Mouse (Mus musculus) midbrain, embryonic 14.5 days (tissue): Measurements from ENCODE around the gene Rabif. TPM values are rescaled to one million over a fixed set of nuclear protein-coding genes. Genes with fewer than 3 reads are reported as not detected.
"Not testable (repeated sequence)": the region's sequence is repeated elsewhere in the genome, so short reads cannot be mapped to it uniquely, and the experiment has no call there.

Experiments
- ATAC-seq: fragments of 200-750 bp; cut with Nextera tagmentation; 2 replicates; pipeline ENCODE4 v1.8.0; 2017; ENCODE audit warnings: moderate number of reproducible peaks, moderate library complexity; ENCODE audit not compliant: low FRiP score, low TSS enrichment
- DNase-seq: peaks from one replicate; pipeline ENCODE4 v3.0.0-alpha.2; 2015
- H3K27ac ChIP-seq: fragments of 300-500 bp; sonication (generic); replicated peaks from 2 replicates; pipeline ENCODE4 v1.5.1; 2014; ENCODE audit warnings: mild to moderate bottlenecking, low read depth, low read length, moderate library complexity
- H3K27me3 ChIP-seq: fragments of 300-500 bp; sonication (generic); 2 replicates; pipeline ENCODE4 v1.6.1; 2014; ENCODE audit warnings: low read length, control low read depth, mixed read lengths; ENCODE audit not compliant: control insufficient read depth, insufficient read depth
- H3K36me3 ChIP-seq: fragments of 300-500 bp; sonication (generic); 2 replicates; pipeline ENCODE4 v1.6.1; 2014; ENCODE audit warnings: low read length, control low read depth; ENCODE audit not compliant: control insufficient read depth, insufficient read depth
- H3K4me1 ChIP-seq: fragments of 300-500 bp; sonication (generic); 2 replicates; pipeline ENCODE4 v1.6.1; 2014; ENCODE audit warnings: mild to moderate bottlenecking, antibody characterized with exemption, low read length, control low read depth; ENCODE audit not compliant: control insufficient read depth, insufficient read depth
- H3K4me2 ChIP-seq: fragments of 300-500 bp; sonication (generic); 2 replicates; pipeline ENCODE4 v1.6.1; 2014; ENCODE audit warnings: mild to moderate bottlenecking, low read length, moderate library complexity
- H3K4me3 ChIP-seq: fragments of 300-500 bp; sonication (generic); replicated peaks from 2 replicates; pipeline ENCODE4 v1.5.1; 2014; ENCODE audit warnings: low read depth, low read length
- H3K9ac ChIP-seq: fragments of 300-500 bp; sonication (generic); replicated peaks from 2 replicates; pipeline ENCODE4 v1.6.1; 2014; ENCODE audit warnings: mild to moderate bottlenecking, low read length, moderate library complexity
- H3K9me3 ChIP-seq: fragments of 300-500 bp; sonication (generic); 2 replicates; pipeline ENCODE4 v1.6.1; 2016; ENCODE audit warnings: low read length, control low read depth, mixed read lengths; ENCODE audit not compliant: control insufficient read depth
- WGBS: fragments of 180-500 bp; shearing (Covaris S2); extraction: QIAGEN DNeasy Blood & Tissue Kit; methylation state at CpG from one replicate; pipeline ENCODE4 v1.1.7; 2014; 5-methylcytosine and 5-hydroxymethylcytosine counted together
- polyA plus RNA-seq: library from polyadenylated mRNA; unstranded; fragments of >200 nt; fragmentation: Nextera tagmentation; extraction: Ambion mirVana; gene quantifications from 2 replicates; pipeline ENCODE4 v1.2.1, GENCODE M21; 2014

Rabif gene
- polyA plus RNA-seq, 1 experiment from 2014 or later, result 75.3 TPM

DNA sequence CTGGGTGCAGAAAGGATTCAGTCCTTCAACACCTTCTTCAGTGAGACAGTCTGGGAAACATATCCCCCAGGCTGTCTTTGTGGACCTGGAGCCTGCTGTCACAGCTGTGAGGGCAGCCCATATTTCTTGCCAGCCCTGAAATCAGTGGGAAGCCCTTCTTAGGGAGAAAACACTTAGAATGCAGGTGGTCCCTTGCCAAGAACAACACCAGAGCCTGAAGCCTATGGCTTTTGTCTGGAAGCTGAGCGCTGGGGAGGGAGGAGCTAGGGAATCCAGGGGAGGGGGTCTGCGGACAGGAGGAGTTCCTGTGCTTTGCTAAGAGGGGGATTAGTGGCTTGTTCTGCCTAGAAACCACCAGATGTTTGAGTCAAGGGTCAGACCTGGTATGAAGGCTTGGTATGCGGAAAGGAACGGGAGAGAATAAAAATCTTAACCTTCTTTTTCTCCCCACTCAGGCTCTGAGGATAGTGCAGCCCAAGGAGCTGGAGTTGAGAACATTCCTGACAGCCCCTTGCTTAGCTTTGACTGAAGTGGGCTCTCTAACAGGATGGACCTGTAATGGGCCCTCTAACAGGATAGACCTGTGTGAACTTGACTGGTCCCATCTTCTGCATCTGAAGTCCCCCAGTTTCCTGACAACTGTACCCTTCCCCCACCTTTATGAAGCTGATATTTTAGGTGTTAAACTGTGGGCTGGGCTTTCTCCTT is 22.2 kb downstream of the Rabif start:
- Histone ChIP-seq H3K27me3 (peaks cover 6% of the 10 kb centered on the region; the same call in 1 of the 2 replicates), H3K4me2 (no peak overlapping the region), H3K9ac (no peak overlapping the region), H3K36me3 (no peaks in the 10 kb centered on the region), H3K9me3 (no peaks in the 10 kb centered on the region), H3K4me1 (0 out of 2 replicates have a peak, but pooled peaks cover 6% of the 10 kb centered on the region), H3K27ac (no peak overlapping the region), H3K4me3 (no peak overlapping the region)
- DNase-seq, result peak; percentile 55
- 3% methylated on average over 4 of the region's 4 CpGs for WGBS
- no peak for ATAC-seq

GRCm38 (mm10) chr1:134517841-134518240 is 23.4 kb downstream of the Rabif start:
- not testable (repeated sequence) for H3K36me3 ChIP-seq, DNase-seq, H3K4me1 ChIP-seq, H3K9ac ChIP-seq, ATAC-seq, H3K27ac ChIP-seq, H3K4me3 ChIP-seq, H3K4me2 ChIP-seq, H3K27me3 ChIP-seq, H3K9me3 ChIP-seq
- WGBS, result 98% methylated on average over 12 of the region's 14 CpGs

- DNase-seq (peak; percentile 87), ATAC-seq (no peak)
- Histone ChIP-seq H3K27me3 (no peaks in the 10 kb centered on the region; the same call in 1 of the 2 replicates), H3K9me3 (no peaks in the 10 kb centered on the region), H3K36me3 (no peaks in the 10 kb centered on the region), H3K4me1 (0 out of 2 replicates have a peak, but pooled peaks cover 6% of the 10 kb centered on the region), H3K27ac (no peak overlapping the region), H3K4me3 (no peak overlapping the region), H3K4me2 (no peak overlapping the region), H3K9ac (no peak overlapping the region)
- WGBS, result 15% methylated on average over 7 of the region's 7 CpGs
Measured at GRCm38 (mm10) chr1:134518677-134519076, 24.2 kb downstream of the Rabif start.

- not testable (repeated sequence) for H3K36me3 ChIP-seq, H3K4me3 ChIP-seq, DNase-seq, H3K4me1 ChIP-seq, H3K27ac ChIP-seq, H3K27me3 ChIP-seq, ATAC-seq, H3K9me3 ChIP-seq, H3K9ac ChIP-seq, H3K4me2 ChIP-seq
- 95% methylated on average over 5 of the region's 5 CpGs for WGBS
Measured at GRCm38 (mm10) chr1:134519201-134519600, 24.8 kb downstream of the Rabif start.

- Histone ChIP-seq H3K4me3 (no peak overlapping the region), H3K27me3 (no peaks in the 10 kb centered on the region)
- 87% methylated on average over 8 of the region's 8 CpGs for WGBS
Measured at GRCm38 (mm10) chr1:134520001-134520721, 25.7 kb downstream of the Rabif start.

GRCm38 (mm10) chr1:134521163-134521562 is 26.7 kb downstream of the Rabif start:
- ATAC-seq, result no peak
- WGBS, result 83% methylated on average over 7 of the region's 7 CpGs
- no peaks in the 10 kb centered on the region for H3K36me3 ChIP-seq

More at GRCm38 (mm10) chr1:134520001-134520721, 25.7 kb downstream of the Rabif start:
- Histone ChIP-seq H3K4me1 (0 out of 2 replicates have a peak, but pooled peaks cover 6% of the 10 kb centered on the region), H3K9me3 (no peaks in the 10 kb centered on the region), H3K27ac (no peak overlapping the region), H3K4me2 (no peak overlapping the region), H3K36me3 (no peaks in the 10 kb centered on the region), H3K9ac (no peak overlapping the region)
- DNase-seq (no peak), ATAC-seq (no peak)

GRCm38 (mm10) chr1:134522325-134522724 is 27.9 kb downstream of the Rabif start:
- 46% methylated on average over 2 of the region's 2 CpGs for WGBS
- Histone ChIP-seq H3K36me3 (no peaks in the 10 kb centered on the region), H3K4me1 (no peaks in the 10 kb centered on the region), H3K4me3 (no peak overlapping the region), H3K9me3 (no peaks in the 10 kb centered on the region), H3K4me2 (no peak overlapping the region), H3K9ac (no peak overlapping the region), H3K27me3 (no peaks in the 10 kb centered on the region), H3K27ac (no peak overlapping the region)
- no peak for ATAC-seq
- no peak for DNase-seq

More at GRCm38 (mm10) chr1:134521163-134521562, 26.7 kb downstream of the Rabif start:
- no peaks in the 10 kb centered on the region for H3K27me3 ChIP-seq
- no peak overlapping the region for H3K4me3 ChIP-seq
- no peaks in the 10 kb centered on the region for H3K9me3 ChIP-seq
- no peak overlapping the region for H3K27ac ChIP-seq
- no peak overlapping the region for H3K9ac ChIP-seq
- DNase-seq, result no peak
- H3K4me2 ChIP-seq, result no peak overlapping the region
- 0 out of 2 replicates have a peak, but pooled peaks cover 6% of the 10 kb centered on the region for H3K4me1 ChIP-seq

DNA sequence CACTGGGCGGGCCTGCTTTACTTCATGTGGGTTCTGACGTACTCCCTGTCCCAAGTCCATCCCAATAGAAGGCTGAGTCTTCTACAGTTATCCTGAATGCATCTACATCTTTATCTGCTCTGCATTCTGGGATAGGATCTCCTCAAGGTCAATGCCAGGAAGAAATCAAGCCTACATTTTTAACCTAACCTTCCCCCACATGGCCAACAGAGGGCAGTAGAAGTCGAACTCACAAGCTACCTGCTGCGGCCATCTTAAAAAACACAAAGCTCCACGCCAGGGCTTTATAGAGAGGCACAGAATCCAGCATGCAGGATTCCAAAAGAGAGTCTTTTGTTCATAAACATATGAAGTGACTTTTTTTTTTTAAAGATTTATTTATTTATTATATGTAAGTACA is 30.0 kb downstream of the Rabif start:
- Histone ChIP-seq H3K4me1 (no peaks in the 10 kb centered on the region), H3K27ac (no peak overlapping the region), H3K9me3 (no peaks in the 10 kb centered on the region), H3K27me3 (no peaks in the 10 kb centered on the region), H3K9ac (no peak overlapping the region), H3K4me2 (no peak overlapping the region), H3K4me3 (no peak overlapping the region), H3K36me3 (no peaks in the 10 kb centered on the region)
- WGBS, result 71% methylated on average over 5 of the region's 5 CpGs
- ATAC-seq, result no peak
- peak; percentile 15 for DNase-seq
